Mouse (Mus musculus) MEL (cell line): ENCODE measurements around the gene Necab2. TPM values are rescaled to one million over a fixed set of nuclear protein-coding genes. Genes with fewer than 3 reads are reported as not detected.

Source experiments
- DNase-seq: peaks from one replicate; pipeline ENCODE4 v3.0.0; 2011; ENCODE audit warnings: low read depth, low spot score
- H3K27ac ChIP-seq: 2 replicates; pipeline ENCODE4 v1.5.1; 2012; ENCODE audit warnings: low read depth, mild to moderate bottlenecking, control low read depth, low read length, moderate library complexity; ENCODE audit not compliant: control insufficient read depth
- H3K27me3 ChIP-seq, 2 experiments: fragments of 150-350 bp in 1 of 2; sonication (generic) in 1 of 2; 2 replicates each; pipeline ENCODE4 v1.6.1; 2012; ENCODE audit warnings: low read length in 2 of 2, mild to moderate bottlenecking in 2 of 2, improper control_type of control experiment in 1 of 2, moderate library complexity in 1 of 2; ENCODE audit not compliant: insufficient read depth in 2 of 2, control insufficient read depth in 1 of 2
- H3K36me3 ChIP-seq, 2 experiments: 2 replicates each; pipeline ENCODE4 v1.6.1; 2012 to 2014; ENCODE audit warnings: low read length in 2 of 2, improper control_type of control experiment in 1 of 2, inconsistent platforms in 1 of 2, mild to moderate bottlenecking in 1 of 2; ENCODE audit not compliant: insufficient read depth in 2 of 2, control insufficient read depth in 1 of 2
- H3K4me1 ChIP-seq, 2 experiments: fragments of 150-350 bp in 1 of 2; sonication (generic) in 1 of 2; 2 replicates each; pipeline ENCODE4 v1.6.1; 2012; ENCODE audit warnings: low read length in 2 of 2, improper control_type of control experiment in 1 of 2, mild to moderate bottlenecking in 1 of 2; ENCODE audit not compliant: insufficient read depth in 2 of 2, control insufficient read depth in 1 of 2
- H3K4me3 ChIP-seq, 2 experiments: fragments of 150-350 bp in 1 of 2; sonication (generic) in 1 of 2; 2 replicates each; pipeline ENCODE4 v1.5.1; 2012; ENCODE audit warnings: low read depth in 2 of 2, low read length in 2 of 2, mild to moderate bottlenecking in 2 of 2, moderate library complexity in 2 of 2, control low read depth in 1 of 2, improper control_type of control experiment in 1 of 2; ENCODE audit not compliant: control insufficient read depth in 1 of 2, insufficient read depth in 1 of 2
- H3K79me2 ChIP-seq: 2 replicates; pipeline ENCODE4 v1.6.1; 2012; ENCODE audit warnings: mild to moderate bottlenecking, low read length, moderate library complexity; ENCODE audit not compliant: control insufficient read depth, poor library complexity, insufficient read depth
- H3K9ac ChIP-seq: 2 replicates; pipeline ENCODE4 v1.6.1; 2012; ENCODE audit warnings: low read depth, mild to moderate bottlenecking, control low read depth, low read length, moderate library complexity; ENCODE audit not compliant: control insufficient read depth, poor library complexity, severe bottlenecking
- H3K9me3 ChIP-seq: fragments of 150-350 bp; sonication (generic); replicated peaks from 2 replicates; pipeline ENCODE4 v1.6.1; 2012; ENCODE audit warnings: mild to moderate bottlenecking, low read length, improper control_type of control experiment, moderate library complexity; ENCODE audit not compliant: insufficient read depth
- BHLHE40 ChIP-seq: IDR thresholded peaks from 2 replicates; pipeline ENCODE4 v1.6.1; 2012; ENCODE audit warnings: low read depth, mild to moderate bottlenecking, inconsistent platforms, low read length, improper control_type of control experiment, borderline replicate concordance
- CHD2 ChIP-seq: IDR thresholded peaks from 2 replicates; pipeline ENCODE4 v1.6.1; 2011; ENCODE audit warnings: low read length, improper control_type of control experiment
- CTCF ChIP-seq, 3 experiments: IDR thresholded peaks in 2 of 3; conservative IDR thresholded peaks in 1 of 3; 2 replicates each; pipeline ENCODE4 v1.5.1; 2011 to 2012; ENCODE audit warnings: low read length in 3 of 3, low read depth in 2 of 3, mild to moderate bottlenecking in 2 of 3, improper control_type of control experiment in 1 of 3, inconsistent platforms in 1 of 3, mixed read lengths in 1 of 3, moderate library complexity in 1 of 3; ENCODE audit not compliant: control insufficient read depth in 1 of 3, insufficient read depth in 1 of 3, poor library complexity in 1 of 3, severe bottlenecking in 1 of 3
- ELF1 ChIP-seq: IDR thresholded peaks from 2 replicates; pipeline ENCODE4 v1.6.1; 2014; ENCODE audit warnings: low read depth, mild to moderate bottlenecking, inconsistent platforms, low read length, improper control_type of control experiment, moderate library complexity
- ETS1 ChIP-seq: IDR thresholded peaks from 2 replicates; pipeline ENCODE4 v1.6.1; 2012; ENCODE audit warnings: low read depth, mild to moderate bottlenecking, inconsistent platforms, low read length, improper control_type of control experiment, moderate library complexity
- GABPA ChIP-seq: IDR thresholded peaks from 2 replicates; pipeline ENCODE4 v1.6.1; 2012; ENCODE audit warnings: low read depth, mild to moderate bottlenecking, inconsistent platforms, low read length, improper control_type of control experiment, moderate library complexity
- MAFK ChIP-seq: IDR thresholded peaks from 2 replicates; pipeline ENCODE4 v1.6.1; 2011; ENCODE audit warnings: low read depth, mild to moderate bottlenecking, low read length, improper control_type of control experiment, borderline replicate concordance
- MEF2A ChIP-seq: IDR thresholded peaks from 2 replicates; pipeline ENCODE4 v1.6.1; 2014; ENCODE audit warnings: low read depth, mild to moderate bottlenecking, inconsistent platforms, low read length, improper control_type of control experiment; ENCODE audit not compliant: poor library complexity, insufficient replicate concordance, severe bottlenecking; ENCODE audit errors: extremely low read depth
- MXI1 ChIP-seq: IDR thresholded peaks from 2 replicates; pipeline ENCODE4 v1.6.1; 2011; ENCODE audit warnings: mild to moderate bottlenecking, low read depth, low read length, improper control_type of control experiment
- NELFE ChIP-seq: IDR thresholded peaks from 2 replicates; pipeline ENCODE4 v1.6.1; 2011; ENCODE audit warnings: low read depth, low read length, improper control_type of control experiment
- POLR2AphosphoS2 ChIP-seq: IDR thresholded peaks from 2 replicates; pipeline ENCODE4 v1.6.1; 2011; ENCODE audit warnings: low read length, improper control_type of control experiment
- POLR2AphosphoS5 ChIP-seq: IDR thresholded peaks from 2 replicates; pipeline ENCODE4 v1.6.1; 2012; ENCODE audit warnings: low read depth, borderline replicate concordance, mild to moderate bottlenecking, inconsistent platforms, low read length, moderate library complexity, mixed read lengths
- SMC3 ChIP-seq: IDR thresholded peaks from 2 replicates; pipeline ENCODE4 v1.6.1; 2011; ENCODE audit warnings: low read depth, low read length, improper control_type of control experiment
- UBTF ChIP-seq: IDR thresholded peaks from 2 replicates; pipeline ENCODE4 v1.6.1; 2012; ENCODE audit warnings: low read depth, mild to moderate bottlenecking, inconsistent platforms, low read length, improper control_type of control experiment, moderate library complexity, borderline replicate concordance; ENCODE audit not compliant: insufficient read depth
- ZNF384 ChIP-seq: IDR thresholded peaks from 2 replicates; pipeline ENCODE4 v1.6.1; 2012; ENCODE audit warnings: low read depth, mild to moderate bottlenecking, inconsistent platforms, low read length, improper control_type of control experiment
- polyA plus RNA-seq, 2 experiments: library from polyadenylated mRNA; stranded (reverse) in 1 of 2; unstranded in 1 of 2; fragments of >175 nt in 1 of 2; fragments of >200 nt in 1 of 2; gene quantifications; 2 replicates each; pipeline versions ENCODE4 v1.2.1 to v1.2.4; 2012; ENCODE audit warnings: low replicate concordance in 2 of 2, low read depth in 1 of 2; ENCODE audit not compliant: insufficient read length in 2 of 2, insufficient read depth in 1 of 2, missing spikeins in 1 of 2
- total RNA-seq: library from RNA; depleted of rRNA; stranded (reverse); fragments of 300-350 nt; gene quantifications from 2 replicates; pipeline ENCODE4 v1.2.3, GENCODE M21; 2012

Gene Necab2
- total and polyA plus RNA-seq, 3 experiments, result 0.06 TPM; not detected in 2

- DNase-seq, result no peak
- H3K79me2 ChIP-seq, result no peaks in the 10 kb centered on the region
- H3K4me1 ChIP-seq, result peaks cover 11 to 30% of the 10 kb centered on the region in 2 experiments
- H3K27me3 ChIP-seq, result no peaks in the 10 kb centered on the region
- TF ChIP-seq ETS1 (no peak), GABPA (no peak), CHD2 (no peak), MEF2A (no peak), ZNF384 (no peak), POLR2AphosphoS5 (no peak), SMC3 (no peak), POLR2AphosphoS2 (no peak), UBTF (no peak)
- TF ChIP-seq, all 39 proteins: peak for 0
- H3K9me3 ChIP-seq, result no peaks in the 10 kb centered on the region
- H3K9ac ChIP-seq, result peak overlapping the region; percentile 15
- no peak overlapping the region for H3K4me3 ChIP-seq
- H3K36me3 ChIP-seq, result peaks cover 0 to 9% of the 10 kb centered on the region in 2 experiments; a peak in 2 of 4 replicates
- H3K27ac ChIP-seq, result peak overlapping the region; percentile 28; the same call in 1 of the 2 replicates
Measured at GRCm38 (mm10) chr8:119424199-119424733, 22.3 kb upstream of the Necab2 start.

DNA sequence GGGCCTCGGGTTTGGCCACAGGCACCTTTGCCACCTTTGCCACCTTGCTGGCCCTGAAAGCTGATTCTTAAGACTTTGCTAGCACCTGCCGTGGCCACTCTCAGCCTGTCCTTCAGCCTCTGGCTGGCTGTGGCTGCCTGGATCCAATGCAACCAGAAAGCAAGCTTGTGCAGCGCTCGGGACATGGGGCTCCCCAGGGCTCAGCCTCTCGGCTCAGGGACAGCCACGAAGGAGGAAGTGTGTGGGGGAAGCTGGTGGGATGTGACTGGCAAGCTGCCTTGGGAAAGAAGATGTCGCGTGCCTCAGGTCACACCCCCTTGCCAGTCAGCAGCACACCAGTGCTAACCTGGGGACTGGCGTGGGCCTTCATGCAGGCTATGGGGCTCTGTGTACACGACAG, 21.8 kb upstream of the Necab2 start:
- Histone ChIP-seq H3K9ac (no peak overlapping the region), H3K4me3 (no peak overlapping the region)

DNA sequence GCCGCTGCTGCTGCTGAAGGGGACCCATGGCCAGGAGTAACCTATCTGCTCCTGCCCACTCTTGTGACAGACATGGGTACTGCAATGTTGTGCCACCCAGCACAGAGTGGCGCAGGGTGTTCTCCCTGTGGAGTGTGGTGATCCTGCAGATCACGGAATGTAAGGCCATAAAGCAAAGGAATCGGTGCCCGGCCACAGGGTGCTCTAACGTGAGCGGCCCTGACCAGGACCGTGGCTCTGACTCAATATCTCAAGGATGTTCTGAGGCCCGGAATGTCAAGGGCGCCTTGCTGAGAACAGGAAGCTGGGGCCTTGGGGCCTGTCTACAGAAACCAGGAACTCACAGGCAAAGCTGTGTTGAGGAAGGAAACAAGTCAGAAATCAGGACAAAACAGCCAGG, 21.0 kb upstream of the Necab2 start:
- no peaks in the 10 kb centered on the region for H3K79me2 ChIP-seq
- peak; percentile 37 for DNase-seq
- peak; percentile 32; the same call in 1 of the 2 replicates for TF ChIP-seq ELF1
- no peak for TF ChIP-seq CTCF (IDR thresholded peaks at IDR 0.05 in 2 of 3, conservative IDR thresholded peaks at IDR 0.05 in 1 of 3; ENCODE audit: control insufficient read depth in 1 of 3, insufficient read depth in 1 of 3, low read depth in 2 of 3, low read length in 3 of 3, poor library complexity in 1 of 3, severe bottlenecking in 1 of 3)
- H3K4me3 ChIP-seq, result no peak overlapping the region
- H3K4me1 ChIP-seq, result peaks cover 11 to 30% of the 10 kb centered on the region in 2 experiments
- no peak overlapping the region for H3K27ac ChIP-seq
- H3K27me3 ChIP-seq, result no peaks in the 10 kb centered on the region
- no peaks in the 10 kb centered on the region for H3K9me3 ChIP-seq
- peaks cover 0 to 9% of the 10 kb centered on the region in 2 experiments; a peak in 2 of 4 replicates for H3K36me3 ChIP-seq
- H3K9ac ChIP-seq, result no peak overlapping the region

More for the DNA sequence above, 21.8 kb upstream of the Necab2 start:
- Histone ChIP-seq H3K79me2 (no peaks in the 10 kb centered on the region), H3K27ac (no peak overlapping the region)
- no peak for TF ChIP-seq MAFK
- TF ChIP-seq MXI1, result 0 out of 2 replicates have a peak, but pooled peaks have one; percentile 45
- TF ChIP-seq NELFE, result no peak
- TF ChIP-seq ETS1, result peak; percentile 22; the same call in 1 of the 2 replicates
- peak; percentile 67; the same call in 1 of the 2 replicates for TF ChIP-seq BHLHE40
- TF ChIP-seq, all 39 proteins: peak for 3
- Histone ChIP-seq H3K4me1 (peaks cover 11 to 30% of the 10 kb centered on the region in 2 experiments), H3K27me3 (no peaks in the 10 kb centered on the region), H3K9me3 (no peaks in the 10 kb centered on the region), H3K36me3 (peaks cover 0 to 9% of the 10 kb centered on the region in 2 experiments; a peak in 2 of 4 replicates)
- DNase-seq, result peak; percentile 57
